Mouse (Mus musculus) bone marrow macrophage, adult 2 months (primary cell): Measurements from ENCODE around the gene Trim38.

Experiments used
- CTCF ChIP-seq: IDR thresholded peaks from 2 replicates; pipeline ENCODE4 v1.5.1; 2012; ENCODE audit warnings: low read depth, mild to moderate bottlenecking, low read length, moderate library complexity
- POLR2A ChIP-seq: IDR thresholded peaks from 2 replicates; pipeline ENCODE4 v1.6.1; 2012; ENCODE audit warnings: mild to moderate bottlenecking, low read depth, low read length, borderline replicate concordance

- TF ChIP-seq CTCF (no peak), POLR2A (0 out of 2 replicates have a peak, but pooled peaks have one; percentile 80)
Measured at GRCm38 (mm10) chr13:23763586-23764323, 6.0 kb upstream of the Trim38 start, which contains the start of gene Hist1h1a.
